Mouse (Mus musculus): ENCODE data around the gene Hsp90b1.

DNA sequence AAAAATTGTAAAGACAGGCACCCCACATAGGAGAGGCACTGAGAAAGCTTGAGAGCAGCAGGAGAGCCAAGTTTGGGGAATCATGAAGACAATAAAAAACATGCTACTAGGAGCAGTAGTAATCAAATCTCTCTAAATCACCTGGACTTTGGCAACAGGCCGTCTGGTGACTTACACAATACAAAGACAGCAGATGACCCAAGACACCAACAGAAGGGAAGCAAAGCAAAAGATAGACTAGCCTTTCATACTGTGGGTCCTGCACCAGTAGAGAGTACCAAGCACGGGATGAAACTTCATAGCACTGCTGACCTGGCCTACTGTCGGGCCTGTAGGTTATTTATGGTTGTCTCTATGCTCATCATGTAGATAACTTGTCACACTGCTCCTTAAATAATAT, 5.1 kb downstream of the Hsp90b1 start:
- TF ChIP-seq CTCF (IDR thresholded peaks at IDR 0.05; ENCODE audit: borderline replicate concordance, extremely low read depth, insufficient read depth, insufficient read length) = no peak
- no peak for TF ChIP-seq POLR2A (IDR thresholded peaks at IDR 0.05; ENCODE audit: borderline replicate concordance, extremely low read depth, insufficient read depth, insufficient read length, poor library complexity, severe bottlenecking)
